Mouse (Mus musculus) cortical plate, adult 2 months (tissue): ENCODE results near the gene Olfr894.

ENCODE experiments used
- CTCF ChIP-seq: fragments of 200-500 bp; IDR thresholded peaks from 2 replicates; pipeline ENCODE4 v1.5.1; 2011; ENCODE audit warnings: mild to moderate bottlenecking, control low read depth, low read length; ENCODE audit not compliant: insufficient read depth; ENCODE audit errors: extremely low read depth
- POLR2A ChIP-seq: fragments of 200-500 bp; IDR thresholded peaks from 2 replicates; pipeline ENCODE4 v1.6.1; 2011; ENCODE audit warnings: mild to moderate bottlenecking, low read length, control low read depth; ENCODE audit not compliant: insufficient read depth; ENCODE audit errors: extremely low read depth

GRCm38 (mm10) chr9:38217755-38218154, at the start of gene Olfr894:
- TF ChIP-seq CTCF (no peak), POLR2A (no peak)
